Mouse (Mus musculus) CH12.LX (cell line): ENCODE results near the gene Ryr1. TPM values are rescaled to one million over a fixed set of nuclear protein-coding genes. Genes with fewer than 3 reads are reported as not detected.

ENCODE experiments used
- DNase-seq: peaks from one replicate; pipeline ENCODE4 v3.0.0-alpha.2; 2013; ENCODE audit errors: extremely low read depth
- H3K27ac ChIP-seq: 2 replicates; pipeline ENCODE4 v1.5.1; 2012; ENCODE audit warnings: low read depth, mild to moderate bottlenecking, control low read depth, moderate library complexity; ENCODE audit not compliant: insufficient read depth
- H3K27me3 ChIP-seq: replicated peaks from 2 replicates; pipeline ENCODE3; 2012; ENCODE audit warnings: inconsistent platforms
- H3K36me3 ChIP-seq, 2 experiments: replicated peaks in 1 of 2; 2 replicates each; pipeline versions ENCODE3 to v1.6.1; 2012; ENCODE audit warnings: inconsistent platforms in 1 of 2, low read length in 1 of 2, mild to moderate bottlenecking in 1 of 2, mixed read lengths in 1 of 2, moderate library complexity in 1 of 2; ENCODE audit not compliant: control insufficient read depth in 1 of 2, insufficient read depth in 1 of 2
- H3K4me1 ChIP-seq, 2 experiments: 2 replicates each; pipeline ENCODE4 v1.6.1; 2012; ENCODE audit warnings: inconsistent platforms in 1 of 2, moderate library complexity in 1 of 2; ENCODE audit not compliant: insufficient read depth in 2 of 2, control insufficient read depth in 1 of 2
- H3K4me2 ChIP-seq: 2 replicates; pipeline ENCODE4 v1.6.1; 2012; ENCODE audit warnings: low read depth, mild to moderate bottlenecking, control low read depth; ENCODE audit not compliant: poor library complexity, insufficient read depth, severe bottlenecking
- H3K4me3 ChIP-seq, 3 experiments: fragments of 150-350 bp in 1 of 3; sonication (generic) in 1 of 3; replicated peaks in 1 of 3; 2 replicates each; pipeline versions ENCODE3 to v1.5.1; 2011 to 2012; ENCODE audit warnings: low read depth in 2 of 3, low read length in 2 of 3, mild to moderate bottlenecking in 2 of 3, moderate library complexity in 2 of 3, control low read depth in 1 of 3, improper control_type of control experiment in 1 of 3, inconsistent platforms in 1 of 3, mixed read lengths in 1 of 3; ENCODE audit not compliant: poor library complexity in 1 of 3
- H3K79me2 ChIP-seq: replicated peaks from 2 replicates; pipeline ENCODE4 v1.6.1; 2012; ENCODE audit warnings: mild to moderate bottlenecking, moderate library complexity; ENCODE audit not compliant: control insufficient read depth, poor library complexity, insufficient read depth, severe bottlenecking; ENCODE audit errors: extremely low read depth
- H3K9ac ChIP-seq: 2 replicates; pipeline ENCODE4 v1.6.1; 2012; ENCODE audit warnings: low read depth, mild to moderate bottlenecking, control low read depth, moderate library complexity; ENCODE audit not compliant: insufficient read depth
- H3K9me3 ChIP-seq: replicated peaks from 2 replicates; pipeline ENCODE3; 2012; ENCODE audit warnings: low read length, inconsistent platforms, mixed read lengths
- BHLHE40 ChIP-seq: IDR thresholded peaks from 2 replicates; pipeline ENCODE4 v1.6.1; 2011; ENCODE audit warnings: mild to moderate bottlenecking, low read depth, low read length, improper control_type of control experiment
- CHD1 ChIP-seq: IDR thresholded peaks from 2 replicates; pipeline ENCODE4 v1.6.1; 2012; ENCODE audit warnings: low read depth, low read length, improper control_type of control experiment, inconsistent platforms
- CHD2 ChIP-seq: IDR thresholded peaks from 2 replicates; pipeline ENCODE4 v1.6.1; 2011; ENCODE audit warnings: low read length, improper control_type of control experiment
- CTCF ChIP-seq, 2 experiments: IDR thresholded peaks in 1 of 2; conservative IDR thresholded peaks in 1 of 2; 2 replicates each; pipeline ENCODE4 v1.5.1; 2011 to 2012; ENCODE audit warnings: low read depth in 2 of 2, low read length in 2 of 2, improper control_type of control experiment in 1 of 2, inconsistent platforms in 1 of 2, mild to moderate bottlenecking in 1 of 2, moderate library complexity in 1 of 2
- E2F4 ChIP-seq: IDR thresholded peaks from 2 replicates; pipeline ENCODE4 v1.6.1; 2011; ENCODE audit warnings: low read depth, low read length, improper control_type of control experiment; ENCODE audit not compliant: insufficient replicate concordance
- ELF1 ChIP-seq: IDR thresholded peaks from 2 replicates; pipeline ENCODE4 v1.6.1; 2014; ENCODE audit warnings: low read depth, mild to moderate bottlenecking, inconsistent platforms, low read length, improper control_type of control experiment
- EP300 ChIP-seq: IDR thresholded peaks from 2 replicates; pipeline ENCODE4 v1.6.1; 2011; ENCODE audit warnings: low read length, improper control_type of control experiment
- ETS1 ChIP-seq: conservative IDR thresholded peaks from 2 replicates; pipeline ENCODE4 v1.6.1; 2012; ENCODE audit warnings: low read depth, mild to moderate bottlenecking, inconsistent platforms, low read length, improper control_type of control experiment, moderate library complexity
- GABPA ChIP-seq: IDR thresholded peaks from 2 replicates; pipeline ENCODE4 v1.6.1; 2012; ENCODE audit warnings: low read depth, low read length, improper control_type of control experiment, inconsistent platforms; ENCODE audit not compliant: insufficient replicate concordance
- HCFC1 ChIP-seq: IDR thresholded peaks from 2 replicates; pipeline ENCODE4 v1.6.1; 2012; ENCODE audit warnings: low read depth, mild to moderate bottlenecking, inconsistent platforms, low read length, improper control_type of control experiment
- IRF4 ChIP-seq: IDR thresholded peaks from 2 replicates; pipeline ENCODE4 v1.6.1; 2014; ENCODE audit warnings: low read depth, mild to moderate bottlenecking, inconsistent platforms, low read length, improper control_type of control experiment
- JUN ChIP-seq: IDR thresholded peaks from 2 replicates; pipeline ENCODE4 v1.6.1; 2011; ENCODE audit warnings: low read depth, mild to moderate bottlenecking, low read length, improper control_type of control experiment, moderate library complexity; ENCODE audit not compliant: insufficient read depth
- JUND ChIP-seq: conservative IDR thresholded peaks from 2 replicates; pipeline ENCODE4 v1.6.1; 2011; ENCODE audit warnings: low read depth, low read length, improper control_type of control experiment
- KAT2A ChIP-seq: IDR thresholded peaks from 2 replicates; pipeline ENCODE4 v1.6.1; 2012; ENCODE audit warnings: low read length, improper control_type of control experiment, inconsistent platforms; ENCODE audit not compliant: insufficient replicate concordance
- MAFK ChIP-seq: IDR thresholded peaks from 2 replicates; pipeline ENCODE4 v1.6.1; 2011; ENCODE audit warnings: low read length, improper control_type of control experiment; ENCODE audit not compliant: insufficient replicate concordance
- MAX ChIP-seq: IDR thresholded peaks from 2 replicates; pipeline ENCODE4 v1.6.1; 2011; ENCODE audit warnings: low read length, improper control_type of control experiment
- MAZ ChIP-seq: IDR thresholded peaks from 2 replicates; pipeline ENCODE4 v1.6.1; 2012; ENCODE audit warnings: low read depth, mild to moderate bottlenecking, inconsistent platforms, low read length, improper control_type of control experiment, moderate library complexity
- MEF2A ChIP-seq: IDR thresholded peaks from 2 replicates; pipeline ENCODE4 v1.6.1; 2014; ENCODE audit warnings: low read depth, mild to moderate bottlenecking, inconsistent platforms, low read length, improper control_type of control experiment, borderline replicate concordance
- MXI1 ChIP-seq: IDR thresholded peaks from 2 replicates; pipeline ENCODE4 v1.6.1; 2011; ENCODE audit warnings: mild to moderate bottlenecking, low read depth, low read length, improper control_type of control experiment
- MYC ChIP-seq: IDR thresholded peaks from 2 replicates; pipeline ENCODE4 v1.6.1; 2011; ENCODE audit warnings: low read depth, mild to moderate bottlenecking, improper control_type of control experiment, low read length
- NELFE ChIP-seq: IDR thresholded peaks from 2 replicates; pipeline ENCODE4 v1.6.1; 2011; ENCODE audit warnings: low read depth, low read length, improper control_type of control experiment
- NRF1 ChIP-seq: IDR thresholded peaks from 2 replicates; pipeline ENCODE4 v1.6.1; 2014; ENCODE audit warnings: low read depth, mild to moderate bottlenecking, inconsistent platforms, low read length, improper control_type of control experiment, moderate library complexity
- PAX5 ChIP-seq: IDR thresholded peaks from 2 replicates; pipeline ENCODE4 v1.6.1; 2012; ENCODE audit warnings: low read length, inconsistent platforms, mixed read lengths
- POLR2A ChIP-seq: IDR thresholded peaks from 2 replicates; pipeline ENCODE4 v1.6.1; 2011; ENCODE audit warnings: low read depth, mild to moderate bottlenecking, improper control_type of control experiment, low read length
- POLR2AphosphoS2 ChIP-seq: IDR thresholded peaks from 2 replicates; pipeline ENCODE4 v1.6.1; 2011; ENCODE audit warnings: low read depth, low read length, improper control_type of control experiment
- RAD21 ChIP-seq: IDR thresholded peaks from 2 replicates; pipeline ENCODE4 v1.6.1; 2011; ENCODE audit warnings: low read depth, mild to moderate bottlenecking, low read length, improper control_type of control experiment, moderate library complexity
- RCOR1 ChIP-seq: conservative IDR thresholded peaks from 2 replicates; pipeline ENCODE4 v1.6.1; 2012; ENCODE audit warnings: low read depth, mild to moderate bottlenecking, inconsistent platforms, low read length, improper control_type of control experiment
- SIN3A ChIP-seq: IDR thresholded peaks from 2 replicates; pipeline ENCODE4 v1.6.1; 2012; ENCODE audit warnings: low read length, improper control_type of control experiment, inconsistent platforms
- SMC3 ChIP-seq: IDR thresholded peaks from 2 replicates; pipeline ENCODE4 v1.6.1; 2011; ENCODE audit warnings: low read depth, low read length, improper control_type of control experiment
- TBP ChIP-seq: conservative IDR thresholded peaks from 2 replicates; pipeline ENCODE4 v1.6.1; 2011; ENCODE audit warnings: low read depth, low read length, improper control_type of control experiment
- TCF12 ChIP-seq: IDR thresholded peaks from 2 replicates; pipeline ENCODE4 v1.6.1; 2014; ENCODE audit warnings: low read depth, mild to moderate bottlenecking, inconsistent platforms, low read length, improper control_type of control experiment
- UBTF ChIP-seq: IDR thresholded peaks from 2 replicates; pipeline ENCODE4 v1.6.1; 2012; ENCODE audit warnings: low read depth, mild to moderate bottlenecking, inconsistent platforms, low read length, improper control_type of control experiment, moderate library complexity
- USF1 ChIP-seq: IDR thresholded peaks from 2 replicates; pipeline ENCODE4 v1.6.1; 2014; ENCODE audit warnings: low read depth, mild to moderate bottlenecking, inconsistent platforms, low read length, improper control_type of control experiment
- USF2 ChIP-seq: conservative IDR thresholded peaks from 2 replicates; pipeline ENCODE4 v1.6.1; 2011; ENCODE audit warnings: low read depth, low read length, improper control_type of control experiment
- ZC3H11A ChIP-seq: IDR thresholded peaks from 2 replicates; pipeline ENCODE4 v1.6.1; 2012; ENCODE audit warnings: low read depth, mild to moderate bottlenecking, inconsistent platforms, low read length, improper control_type of control experiment
- ZKSCAN1 ChIP-seq: IDR thresholded peaks from 2 replicates; pipeline ENCODE4 v1.6.1; 2012; ENCODE audit warnings: low read depth, inconsistent platforms, low read length, improper control_type of control experiment, borderline replicate concordance
- ZMIZ1 ChIP-seq: IDR thresholded peaks from 2 replicates; pipeline ENCODE4 v1.6.1; 2012; ENCODE audit warnings: low read depth, mild to moderate bottlenecking, inconsistent platforms, low read length, improper control_type of control experiment
- ZNF384 ChIP-seq: IDR thresholded peaks from 2 replicates; pipeline ENCODE4 v1.6.1; 2012; ENCODE audit warnings: low read depth, low read length, improper control_type of control experiment, inconsistent platforms
- dilution Hi-C: fragments of 300-500 bp; cut with MboI; formaldehyde crosslinking; loops from 2 replicates; pipeline ENCODE4 v1.14.3; 2020; ENCODE audit warnings: low sequenced_read_pairs; ENCODE audit not compliant: extremely low pct_unique_long_range_greater_than_20kb, extremely low pct_ligation_motif_present
- in situ Hi-C: fragments of 300-500 bp; cut with MboI; formaldehyde crosslinking; loops from 3 replicates; pipeline ENCODE4 v1.14.3; 2019; ENCODE audit warnings: low sequenced_read_pairs, low pct_ligation_motif_present, low pct_unique_long_range_greater_than_20kb, mixed read lengths
- polyA plus RNA-seq: library from polyadenylated mRNA; unstranded; fragments of >175 nt; gene quantifications from 2 replicates; pipeline ENCODE4 v1.2.1, GENCODE M21; 2012; ENCODE audit warnings: low read depth; ENCODE audit not compliant: insufficient read length
- total RNA-seq, 2 experiments: library from RNA; depleted of rRNA; stranded (reverse); fragments of 300-350 nt in 1 of 2; fragments of >200 nt in 1 of 2; gene quantifications; 2 replicates each; pipeline ENCODE4 v1.2.3; 2012 to 2014

Ryr1 gene
- total and polyA plus RNA-seq, 3 experiments, result 0.43 to 1.1 (median 0.68) TPM

DNA sequence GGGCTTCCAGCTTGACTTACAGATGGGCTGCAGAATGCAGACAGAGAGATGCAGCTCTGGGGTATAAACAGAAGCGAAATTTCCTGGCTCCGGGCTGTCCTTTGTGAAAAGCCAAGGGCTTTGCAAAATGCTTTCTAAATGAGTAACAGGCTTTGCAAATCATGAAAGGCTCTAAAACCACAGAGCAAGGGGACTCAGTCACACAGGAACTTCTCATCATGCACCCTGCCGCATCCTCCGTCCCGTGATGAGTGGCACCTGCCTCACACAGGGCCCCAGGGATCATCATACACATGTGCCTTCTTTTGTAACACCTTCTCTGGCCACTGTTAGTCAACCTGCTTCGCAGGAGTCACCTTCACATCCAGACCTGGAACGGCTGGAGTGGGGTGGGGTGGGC, 99.4 kb downstream of the Ryr1 start:
- Histone ChIP-seq H3K27ac (peak overlapping the region; percentile 97), H3K9me3 (peaks cover 3% of the 10 kb centered on the region), H3K27me3 (no peaks in the 10 kb centered on the region), H3K4me1 (peaks cover 15 to 52% of the 10 kb centered on the region in 2 experiments), H3K9ac (no peak overlapping the region; the same call in 1 of the 2 replicates), H3K36me3 (peaks cover 0 to 10% of the 10 kb centered on the region in 2 experiments), H3K79me2 (no peaks in the 10 kb centered on the region), H3K4me2 (peak overlapping the region; percentile 53), H3K4me3 (no peak overlapping the region)
- dilution Hi-C loops, result no loop called here
- TF ChIP-seq RCOR1, result peak; percentile 96
- TF ChIP-seq ZMIZ1, result peak; percentile 23; the same call in 1 of the 2 replicates
- peak; percentile 95 for TF ChIP-seq JUND
- TF ChIP-seq BHLHE40, result peak; percentile 100
- TF ChIP-seq CHD2, result peak; percentile 82; the same call in 1 of the 2 replicates
- peak; percentile 42; the same call in 1 of the 2 replicates for TF ChIP-seq ELF1
- TF ChIP-seq KAT2A, result no peak
- TF ChIP-seq NRF1, result no peak; the same call in 1 of the 2 replicates
- TF ChIP-seq MYC, result peak; percentile 90
- no peak for TF ChIP-seq POLR2AphosphoS2
- 0 out of 2 replicates have a peak, but pooled peaks have one; percentile 30 for TF ChIP-seq MXI1
- no peak for TF ChIP-seq CTCF (conservative IDR thresholded peaks at IDR 0.05 in 1 of 2, IDR thresholded peaks at IDR 0.05 in 1 of 2; ENCODE audit: low read depth in 2 of 2, low read length in 2 of 2)
- 0 out of 2 replicates have a peak, but pooled peaks have one; percentile 32 for TF ChIP-seq TBP
- TF ChIP-seq USF2, result no peak
- no peak for TF ChIP-seq GABPA
- TF ChIP-seq EP300, result peak; percentile 97
- TF ChIP-seq SIN3A, result peak; percentile 78
- TF ChIP-seq ETS1, result peak; percentile 100
- peak; percentile 99 for TF ChIP-seq IRF4
- TF ChIP-seq POLR2A, result no peak; the same call in 1 of the 2 replicates
- peak; percentile 76; the same call in 1 of the 2 replicates for TF ChIP-seq MAFK
- TF ChIP-seq E2F4, result no peak
- peak; percentile 98 for TF ChIP-seq TCF12
- TF ChIP-seq SMC3, result no peak
- no peak for TF ChIP-seq ZC3H11A
- TF ChIP-seq ZKSCAN1, result no peak
- TF ChIP-seq UBTF, result no peak
- no peak for TF ChIP-seq HCFC1
- no peak; the same call in 1 of the 2 replicates for TF ChIP-seq CHD1
- TF ChIP-seq MEF2A, result peak; percentile 93
- TF ChIP-seq RAD21, result peak; percentile 18
- TF ChIP-seq ZNF384, result no peak; the same call in 1 of the 2 replicates
- TF ChIP-seq PAX5, result no peak
- TF ChIP-seq MAZ, result peak; percentile 61; the same call in 1 of the 2 replicates
- peak; percentile 88 for TF ChIP-seq JUN
- TF ChIP-seq MAX, result peak; percentile 78
- no peak for TF ChIP-seq NELFE
- TF ChIP-seq USF1, result no peak
- in situ Hi-C loops, result loop anchor here (25.0 kb wide), 1 partner anchor 238 kb away; the partner anchor contains the start of gene Rinl
- DNase-seq, result peak; percentile 96
